Mouse (Mus musculus) neutrophil, adult 83 days (primary cell): Measurements from ENCODE around the gene D930020B18Rik. TPM values are rescaled to one million over a fixed set of nuclear protein-coding genes. Genes with fewer than 3 reads are reported as not detected.

Experiments used
- total RNA-seq, 2 experiments: library from RNA; stranded (reverse); gene quantifications; one replicate each; pipeline ENCODE4 v1.2.4; 2023

The D930020B18Rik gene
- not detected for total RNA-seq

GRCm38 (mm10) chr10:121641272-121642053 lies at the start of gene D930020B18Rik:
Gene D930020B18Rik (plus strand): TSS chr10:121641588.

DNA sequence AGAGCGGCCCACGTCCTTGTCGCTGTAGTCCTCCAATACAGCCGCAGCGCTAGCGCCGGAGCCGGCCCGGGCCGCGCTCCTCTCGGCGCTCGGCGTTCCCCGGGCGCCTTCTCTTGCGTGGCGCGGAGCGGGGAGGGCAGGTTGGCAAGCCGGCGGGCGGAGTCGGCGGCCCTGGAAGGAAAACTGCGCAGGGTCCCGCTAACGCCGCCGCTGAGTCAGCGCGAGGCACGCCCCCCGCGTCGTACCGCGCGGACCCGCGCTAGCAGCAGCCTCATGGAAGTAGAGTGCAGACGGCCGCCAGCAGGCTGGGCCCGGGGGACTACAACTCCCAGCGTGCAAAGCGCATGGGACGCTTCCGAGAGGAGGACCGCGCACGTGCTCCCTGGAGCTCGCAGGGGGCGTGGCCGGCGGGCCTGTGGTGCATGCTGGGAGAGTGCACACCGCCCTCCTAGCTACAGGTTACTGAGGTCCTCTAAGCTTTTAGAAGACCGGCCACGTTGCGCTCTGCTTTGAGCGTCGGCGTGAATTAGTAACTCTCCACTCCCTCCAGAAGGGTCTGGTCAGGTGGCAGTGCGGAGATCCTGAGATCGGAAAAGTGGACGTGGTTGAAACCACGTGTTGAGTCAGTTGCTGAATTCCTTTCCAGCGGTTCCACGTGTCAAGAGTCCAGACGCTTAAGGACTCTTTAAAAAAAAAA lies 15.1 kb upstream of the D930020B18Rik start, which contains the start of gene Xpot:
Gene Xpot (minus strand): TSS at position 147 of the 697 bp plus-strand sequence.

DNA sequence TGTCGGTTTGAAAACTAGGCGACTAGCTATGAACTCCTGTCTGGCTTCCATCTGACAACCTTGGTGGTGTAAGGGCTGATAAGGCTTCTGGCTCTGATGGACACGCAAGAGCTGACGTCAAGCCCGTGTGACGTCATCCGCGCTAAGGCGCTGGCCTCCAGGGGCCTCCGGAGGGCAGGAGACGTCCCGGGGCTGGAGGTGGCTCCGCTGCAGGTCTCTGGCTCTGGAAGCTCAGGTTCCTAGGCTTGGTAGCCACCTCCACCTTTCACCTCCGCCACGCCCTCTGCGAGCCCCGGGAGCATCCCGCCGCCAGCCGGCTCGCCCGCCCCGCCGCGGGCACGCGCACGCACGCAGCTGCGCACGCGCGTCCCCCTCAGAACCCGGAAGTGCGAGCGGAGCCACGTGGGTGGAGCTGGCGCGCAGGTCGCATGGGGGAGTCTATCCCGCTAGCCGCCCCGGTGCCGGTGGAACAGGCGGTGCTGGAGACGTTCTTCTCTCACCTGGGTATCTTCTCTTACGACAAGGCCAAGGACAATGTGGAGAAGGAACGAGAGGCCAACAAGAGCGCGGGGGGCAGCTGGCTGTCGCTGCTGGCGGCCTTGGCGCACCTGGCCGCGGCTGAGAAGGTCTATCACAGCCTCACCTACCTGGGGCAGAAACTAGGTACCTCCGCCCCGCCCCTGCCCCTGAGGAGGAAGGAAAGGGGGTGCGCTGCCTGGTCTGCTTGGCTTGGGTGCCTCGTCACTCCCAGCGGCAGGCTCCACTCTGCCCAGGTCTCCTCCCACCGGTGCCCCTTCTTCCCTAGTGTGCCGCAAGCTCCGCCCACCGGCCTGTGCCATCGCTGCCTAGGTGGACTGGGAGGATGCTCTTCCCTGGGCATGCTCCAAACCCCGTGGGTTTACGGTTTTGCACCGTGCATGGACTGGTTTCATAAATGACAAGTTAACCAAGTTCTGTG lies 98.4 kb downstream of the D930020B18Rik start, which contains the start of gene BC048403:
Gene BC048403 (plus strand): TSS at position 390 of the 958 bp plus-strand sequence.

Other genes with a start within 250 kb of the D930020B18Rik start
- 100 to 1,000 TPM; 149 to 179 TPM for gene Rassf3, start 165.2 kb upstream of the D930020B18Rik start, total RNA-seq
- gene Tbk1, start 54.8 kb upstream of the D930020B18Rik start, total RNA-seq, result 10 to 100 TPM; 40.3 to 42.3 TPM
- 10 to 100 TPM; 20.8 to 25.9 TPM for gene Xpot, start 15.3 kb upstream of the D930020B18Rik start, total RNA-seq
- 10 to 100 TPM; 12.7 to 14.8 TPM for gene BC048403, start 98.3 kb downstream of the D930020B18Rik start, total RNA-seq